Mouse (Mus musculus) hindbrain, embryonic 12.5 days (tissue): ENCODE data around the gene Trim34a. TPM values are rescaled to one million over a fixed set of nuclear protein-coding genes. Genes with fewer than 3 reads are reported as not detected.
"Not testable (repeated sequence)": the region's sequence is repeated elsewhere in the genome, so short reads cannot be mapped to it uniquely, and the experiment has no call there.

Source experiments
- ATAC-seq: fragments of 200-750 bp; cut with Nextera tagmentation; 2 replicates; pipeline ENCODE4 v1.8.0; 2017; ENCODE audit warnings: moderate TSS enrichment; ENCODE audit not compliant: low FRiP score
- H3K27ac ChIP-seq: fragments of 300-500 bp; sonication (generic); 2 replicates; pipeline ENCODE4 v1.5.1; 2016; ENCODE audit warnings: mild to moderate bottlenecking
- H3K27me3 ChIP-seq: fragments of 300-500 bp; sonication (generic); 2 replicates; pipeline ENCODE4 v1.6.1; 2016; ENCODE audit warnings: mild to moderate bottlenecking
- H3K36me3 ChIP-seq: fragments of 300-500 bp; sonication (generic); 2 replicates; pipeline ENCODE4 v1.6.1; 2016; ENCODE audit warnings: mild to moderate bottlenecking
- H3K4me1 ChIP-seq: fragments of 300-500 bp; sonication (generic); 2 replicates; pipeline ENCODE4 v1.6.1; 2016
- H3K4me2 ChIP-seq: fragments of 300-500 bp; sonication (generic); replicated peaks from 2 replicates; pipeline ENCODE4 v1.6.1; 2016; ENCODE audit warnings: mild to moderate bottlenecking
- H3K4me3 ChIP-seq: fragments of 300-500 bp; sonication (generic); 2 replicates; pipeline ENCODE4 v1.5.1; 2016; ENCODE audit warnings: mild to moderate bottlenecking
- H3K9ac ChIP-seq: fragments of 300-500 bp; sonication (generic); 2 replicates; pipeline ENCODE4 v1.6.1; 2016; ENCODE audit warnings: mild to moderate bottlenecking, moderate library complexity
- H3K9me3 ChIP-seq: fragments of 300-500 bp; sonication (generic); replicated peaks from 2 replicates; pipeline ENCODE4 v1.6.1; 2016; ENCODE audit warnings: mild to moderate bottlenecking
- WGBS: fragments of 180-500 bp; shearing (Covaris S2); methylation state at CpG from one replicate; pipeline ENCODE4 v1.1.7; 2016; 5-methylcytosine and 5-hydroxymethylcytosine counted together
- polyA plus RNA-seq: library from polyadenylated mRNA; unstranded; fragments of >200 nt; fragmentation: Nextera tagmentation; extraction: Ambion mirVana; gene quantifications from 2 replicates; pipeline ENCODE4 v1.2.1, GENCODE M21; 2016

The Trim34a gene
- polyA plus RNA-seq, result 0.90 and 1.4 TPM in 2 replicates

DNA sequence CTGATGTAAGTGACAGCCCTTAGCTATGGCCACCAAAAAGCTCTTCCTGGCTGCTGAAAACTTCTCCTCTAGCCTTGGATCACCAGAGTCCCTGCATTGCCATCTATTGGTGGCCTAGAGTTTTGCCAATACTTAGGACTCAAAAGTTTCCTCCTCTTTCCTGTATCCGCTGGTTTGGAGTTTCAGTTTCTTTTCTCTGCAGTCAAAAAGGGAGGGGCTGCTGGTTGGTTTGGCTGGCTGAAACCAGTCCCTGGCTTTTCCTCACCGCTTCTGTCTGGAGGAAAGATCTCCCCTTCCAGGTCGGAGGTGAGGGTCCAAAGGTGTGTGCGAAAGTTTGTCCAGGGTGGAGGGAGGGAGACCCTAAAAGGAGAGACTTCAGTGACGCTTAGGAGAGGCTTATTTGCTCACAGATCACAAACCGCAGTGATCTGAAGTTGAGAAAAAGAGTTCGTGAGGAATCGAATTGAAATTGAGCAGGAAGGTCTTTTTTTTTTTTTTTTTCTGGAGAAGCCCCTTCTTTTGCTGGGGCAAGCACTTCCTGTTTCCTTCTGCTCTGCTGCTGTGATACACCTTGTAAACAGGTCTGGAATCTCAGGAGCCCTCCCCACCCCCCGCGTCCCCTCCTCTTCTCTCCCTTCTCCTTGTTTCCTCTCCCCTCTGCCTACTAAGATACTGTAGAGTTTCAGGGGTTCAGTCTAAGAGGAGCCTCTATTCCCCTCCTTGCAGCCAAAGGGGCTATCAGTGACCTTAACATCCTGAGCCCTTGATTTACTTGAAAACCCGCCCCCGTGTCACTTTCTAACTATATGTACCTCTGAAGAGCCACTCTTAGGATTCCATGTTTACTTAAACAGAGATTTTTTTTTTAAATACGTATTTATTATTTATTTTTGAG, at the start of gene Trim34a:
TSS of gene Trim34a (plus strand) at position 171 of the 895 bp plus-strand sequence.
- H3K36me3 ChIP-seq, result no peaks in the 10 kb centered on the region
- no peak within 1 kb of the TSS for H3K9ac ChIP-seq
- H3K27ac ChIP-seq, result no peak within 1 kb of the TSS
- no peaks in the 10 kb centered on the region for H3K27me3 ChIP-seq
- no peaks in the 10 kb centered on the region for H3K4me1 ChIP-seq
- WGBS, result 6% methylated on average over 13 of the region's 13 CpGs
- H3K4me3 ChIP-seq, result peak within 1 kb of the TSS; percentile 26
- no peak for ATAC-seq
- H3K4me2 ChIP-seq, result peak within 1 kb of the TSS; percentile 30
- no peaks in the 10 kb centered on the region for H3K9me3 ChIP-seq

DNA sequence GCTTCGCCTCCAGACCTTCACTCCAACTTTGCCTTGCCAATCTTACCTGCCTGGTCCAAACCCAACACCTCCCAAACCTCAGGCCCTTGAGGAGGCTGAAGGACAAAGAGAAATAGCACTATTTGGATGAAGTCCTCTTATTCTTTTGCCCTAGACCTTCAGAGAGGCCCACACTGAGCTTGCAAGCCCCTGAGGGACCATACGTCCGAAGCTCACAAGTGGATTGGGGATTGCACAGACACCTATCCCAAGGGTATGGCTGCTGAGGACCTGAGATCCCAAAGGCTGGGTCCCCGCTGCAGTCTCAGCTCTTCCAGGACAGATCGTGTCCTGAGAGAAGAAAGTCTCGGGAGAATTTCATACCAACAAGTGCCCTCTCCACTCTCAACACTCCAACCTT, 48.4 kb upstream of the Trim34a start, which contains the start of gene Olfr649:
TSS of gene Olfr649 (minus strand) at position 101 of the 400 bp plus-strand sequence.
- Histone ChIP-seq H3K9me3 (no peaks in the 10 kb centered on the region), H3K4me2 (no peak within 1 kb of the TSS), H3K4me1 (no peaks in the 10 kb centered on the region), H3K36me3 (no peaks in the 10 kb centered on the region), H3K4me3 (no peak within 1 kb of the TSS), H3K9ac (no peak within 1 kb of the TSS), H3K27ac (no peak within 1 kb of the TSS), H3K27me3 (no peaks in the 10 kb centered on the region)
- ATAC-seq, result no peak
- 87% methylated on average over 6 of the region's 6 CpGs for WGBS

DNA sequence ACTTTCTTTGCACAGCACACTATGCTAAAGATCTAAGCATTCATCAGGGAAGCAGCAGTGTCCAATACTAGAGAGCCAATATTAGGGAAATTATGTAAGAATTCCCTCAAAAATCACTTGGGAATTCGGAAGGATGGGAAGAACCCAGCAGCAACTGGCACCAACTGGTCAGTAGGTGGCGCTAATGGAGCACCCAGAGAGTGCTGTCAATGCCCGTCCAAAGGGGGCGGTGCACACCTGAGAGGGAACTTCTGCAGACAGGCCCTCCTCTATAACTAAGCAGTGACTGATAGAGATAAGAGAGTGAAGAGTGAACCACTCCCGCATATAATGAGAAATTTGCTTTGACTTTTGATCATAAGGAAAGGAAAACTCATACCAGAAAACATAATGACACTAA, 44.4 kb upstream of the Trim34a start:
- H3K4me3 ChIP-seq, result no peak overlapping the region
- H3K27ac ChIP-seq, result no peak overlapping the region
- no peaks in the 10 kb centered on the region for H3K9me3 ChIP-seq
- no peaks in the 10 kb centered on the region for H3K4me1 ChIP-seq
- WGBS, result 8% methylated on average over 5 of the region's 5 CpGs
- H3K9ac ChIP-seq, result no peak overlapping the region
- H3K27me3 ChIP-seq, result no peaks in the 10 kb centered on the region
- no peak overlapping the region for H3K4me2 ChIP-seq
- no peaks in the 10 kb centered on the region for H3K36me3 ChIP-seq
- no peak for ATAC-seq

DNA sequence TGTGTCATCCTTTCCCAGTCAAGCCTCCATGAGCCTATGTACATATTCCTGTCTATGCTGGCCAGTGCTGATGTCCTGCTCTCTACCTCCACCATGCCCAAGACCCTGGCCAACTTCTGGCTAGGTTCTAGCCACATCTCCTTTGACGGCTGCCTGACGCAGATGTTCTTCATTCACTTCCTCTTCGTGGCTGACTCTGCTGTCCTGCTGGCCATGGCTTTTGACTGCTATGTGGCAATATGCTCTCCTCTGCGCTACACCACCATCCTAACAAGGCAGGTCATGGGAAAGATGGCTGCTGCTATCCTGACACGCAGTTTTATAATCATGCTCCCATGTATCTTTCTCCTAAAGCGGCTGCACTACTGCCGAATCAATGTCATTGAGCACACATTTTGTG, 38.1 kb upstream of the Trim34a start:
- H3K36me3 ChIP-seq, result no peaks in the 10 kb centered on the region
- H3K9ac ChIP-seq, result no peak overlapping the region
- no peak for ATAC-seq
- no peak overlapping the region for H3K4me2 ChIP-seq
- H3K9me3 ChIP-seq, result no peaks in the 10 kb centered on the region
- no peak overlapping the region for H3K27ac ChIP-seq
- H3K27me3 ChIP-seq, result no peaks in the 10 kb centered on the region
- H3K4me3 ChIP-seq, result no peak overlapping the region
- no peaks in the 10 kb centered on the region for H3K4me1 ChIP-seq
- WGBS, result 90% methylated on average over 7 of the region's 7 CpGs

DNA sequence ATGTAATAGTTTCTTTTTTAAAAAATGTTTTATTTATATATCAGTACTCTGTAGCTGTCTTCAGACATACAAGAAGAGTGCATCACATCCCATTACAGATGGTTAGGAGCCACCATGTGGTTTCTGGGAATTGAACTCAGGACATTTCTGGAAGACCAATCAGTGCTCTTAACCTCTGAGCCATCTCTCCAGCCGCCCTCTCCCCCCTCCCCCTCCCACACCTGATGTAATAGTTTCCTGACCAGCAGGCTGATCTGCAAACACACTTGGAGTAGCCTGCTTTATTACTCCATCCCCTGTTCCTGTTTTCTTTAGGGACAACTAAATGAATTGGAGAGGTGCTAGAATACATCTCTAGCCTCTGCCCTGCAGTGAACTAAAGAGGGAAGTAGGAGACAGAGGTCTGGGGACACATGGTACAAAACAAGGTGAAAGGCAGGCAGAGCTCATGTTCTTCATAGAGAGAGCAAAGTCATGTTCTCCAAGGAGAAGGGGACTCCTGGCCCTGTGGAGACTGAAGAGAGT, 28.2 kb upstream of the Trim34a start:
- H3K4me3 ChIP-seq, result no peak overlapping the region
- H3K9me3 ChIP-seq, result no peaks in the 10 kb centered on the region
- no peak for ATAC-seq
- H3K4me2 ChIP-seq, result no peak overlapping the region
- WGBS, result 50% methylated on average over 1 of the region's 1 CpGs
- no peak overlapping the region for H3K27ac ChIP-seq
- H3K36me3 ChIP-seq, result no peaks in the 10 kb centered on the region
- H3K27me3 ChIP-seq, result no peaks in the 10 kb centered on the region; the same call in 1 of the 2 replicates
- H3K4me1 ChIP-seq, result peaks cover 8% of the 10 kb centered on the region
- H3K9ac ChIP-seq, result no peak overlapping the region

DNA sequence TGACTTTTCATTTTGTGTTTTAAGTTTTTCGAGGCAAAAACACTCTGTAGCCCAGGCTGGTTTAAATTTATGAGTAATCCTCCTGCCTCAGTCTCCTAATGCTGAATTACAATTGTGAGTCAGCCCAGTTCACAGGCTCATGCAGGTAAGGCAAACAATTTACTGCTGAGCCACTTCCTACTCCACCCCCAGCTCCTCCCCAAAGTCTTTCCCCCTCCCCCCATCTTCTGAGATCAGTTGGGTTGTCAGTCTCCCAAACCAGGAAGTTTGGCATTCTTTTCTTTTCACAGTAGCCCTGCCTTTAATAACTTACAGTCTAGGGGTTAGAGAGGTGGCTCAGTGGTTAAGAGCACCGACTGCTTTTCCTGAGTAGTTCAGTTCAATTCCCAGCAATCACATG, 26.4 kb upstream of the Trim34a start:
- Histone ChIP-seq H3K4me3 (no peak overlapping the region), H3K4me1 (peaks cover 8% of the 10 kb centered on the region), H3K9me3 (no peaks in the 10 kb centered on the region), H3K27ac (no peak overlapping the region), H3K36me3 (no peaks in the 10 kb centered on the region), H3K4me2 (no peak overlapping the region), H3K27me3 (no peaks in the 10 kb centered on the region; the same call in 1 of the 2 replicates), H3K9ac (no peak overlapping the region)
- WGBS, result 86% methylated on average over 2 of the region's 2 CpGs
- ATAC-seq, result no peak

DNA sequence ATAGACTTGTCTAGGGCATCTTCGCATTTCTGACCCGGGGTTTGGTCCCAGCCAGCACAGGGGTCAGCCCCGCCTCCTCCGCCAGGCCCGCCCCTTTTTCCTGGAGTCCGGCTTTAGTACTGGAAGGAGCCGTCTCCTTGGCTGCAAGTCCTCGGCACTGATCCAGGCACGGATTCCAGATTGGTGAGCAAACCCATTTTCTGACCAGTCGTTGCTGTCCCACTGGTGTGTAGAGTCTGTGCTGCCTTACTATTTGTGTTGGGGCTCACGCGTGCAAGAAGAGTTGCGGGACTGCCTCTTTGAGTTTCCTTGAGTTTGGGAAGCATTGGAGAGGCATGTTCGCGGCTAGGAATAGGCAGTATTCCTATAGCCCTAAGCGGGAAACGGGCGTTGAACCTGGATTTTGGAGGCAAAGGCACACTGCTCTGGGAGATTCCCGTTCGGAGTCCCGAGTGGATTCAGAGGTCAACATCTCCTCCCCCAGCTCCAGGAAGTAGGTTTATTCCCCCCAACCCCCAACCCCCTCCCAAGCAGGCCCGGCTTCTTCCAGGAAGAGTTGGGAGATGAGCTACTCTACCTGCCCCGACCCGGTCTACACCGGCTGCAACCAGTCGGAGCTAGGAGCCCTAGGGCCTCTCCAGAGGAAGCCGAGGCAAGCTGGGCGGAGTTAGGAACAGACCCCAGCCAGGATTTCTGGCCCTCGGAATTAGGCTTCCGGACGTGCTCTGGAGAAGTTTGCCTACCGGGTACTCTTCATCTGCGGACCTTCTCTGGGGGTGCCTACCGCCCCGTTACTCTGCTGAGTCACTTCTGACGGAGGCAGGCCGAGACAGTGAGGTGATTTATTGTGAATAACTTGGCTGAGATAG, 25.3 kb upstream of the Trim34a start, which contains the start of gene Trim6:
TSS of gene Trim6 (plus strand) at position 93 of the 869 bp plus-strand sequence.
- Histone ChIP-seq H3K27ac (no peak within 1 kb of the TSS), H3K9me3 (no peaks in the 10 kb centered on the region), H3K27me3 (no peaks in the 10 kb centered on the region; the same call in 1 of the 2 replicates), H3K36me3 (no peaks in the 10 kb centered on the region), H3K4me2 (peak within 1 kb of the TSS; percentile 52), H3K4me1 (peaks cover 8% of the 10 kb centered on the region), H3K9ac (peak within 1 kb of the TSS; percentile 24; the same call in 1 of the 2 replicates), H3K4me3 (peak within 1 kb of the TSS; percentile 27)
- 3% methylated on average over 37 of the region's 37 CpGs for WGBS
- peak; percentile 73 for ATAC-seq

DNA sequence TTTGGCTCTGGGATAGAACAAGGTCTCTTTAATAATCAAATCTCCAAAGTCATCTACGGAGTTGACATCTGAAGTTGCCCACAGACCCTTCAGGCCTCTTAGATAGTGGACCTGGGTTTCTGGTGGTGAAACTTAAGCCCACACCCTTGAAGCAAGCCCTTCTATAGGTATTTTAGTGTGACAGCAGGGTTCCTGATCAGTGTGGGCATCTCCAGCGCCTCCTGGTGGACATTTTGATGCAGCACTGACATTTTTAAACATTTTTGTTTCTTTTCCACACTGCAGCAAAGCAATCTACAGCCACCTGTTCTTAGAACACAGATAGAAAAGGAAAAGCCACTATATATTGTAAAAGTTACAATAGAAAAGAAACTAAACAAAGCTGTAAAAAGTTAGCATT, 13.1 kb upstream of the Trim34a start:
- no peak overlapping the region for H3K9ac ChIP-seq
- H3K4me3 ChIP-seq, result no peak overlapping the region
- 36% methylated on average over 2 of the region's 2 CpGs for WGBS
- ATAC-seq, result no peak
- no peaks in the 10 kb centered on the region for H3K9me3 ChIP-seq
- H3K27ac ChIP-seq, result no peak overlapping the region
- H3K4me1 ChIP-seq, result no peaks in the 10 kb centered on the region
- no peak overlapping the region for H3K4me2 ChIP-seq
- H3K36me3 ChIP-seq, result no peaks in the 10 kb centered on the region
- H3K27me3 ChIP-seq, result no peaks in the 10 kb centered on the region

DNA sequence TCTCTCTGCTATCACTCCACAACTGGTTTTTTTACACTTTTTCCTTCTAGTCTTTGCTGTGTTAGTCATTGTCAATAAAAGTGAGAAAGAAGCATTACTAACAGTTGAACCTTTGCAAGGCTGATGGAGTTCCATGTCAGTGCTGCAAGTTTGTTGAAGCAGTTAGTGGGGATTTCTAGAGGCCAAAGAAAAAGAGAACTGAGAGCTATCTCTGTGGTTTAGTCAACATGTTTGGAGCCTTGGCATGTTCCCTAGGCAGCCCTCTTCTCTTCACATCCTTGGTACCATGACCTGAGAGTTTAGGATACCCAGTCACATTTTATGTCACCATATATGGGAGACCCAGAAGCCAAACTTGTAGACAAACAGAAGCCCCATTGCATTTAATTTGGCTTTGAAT, 3.4 kb upstream of the Trim34a start:
- H3K4me2 ChIP-seq, result no peak overlapping the region
- H3K9ac ChIP-seq, result no peak overlapping the region
- H3K4me1 ChIP-seq, result no peaks in the 10 kb centered on the region
- no peak overlapping the region for H3K27ac ChIP-seq
- no peaks in the 10 kb centered on the region for H3K36me3 ChIP-seq
- H3K27me3 ChIP-seq, result no peaks in the 10 kb centered on the region
- no peaks in the 10 kb centered on the region for H3K9me3 ChIP-seq
- no peak for ATAC-seq
- no peak overlapping the region for H3K4me3 ChIP-seq

DNA sequence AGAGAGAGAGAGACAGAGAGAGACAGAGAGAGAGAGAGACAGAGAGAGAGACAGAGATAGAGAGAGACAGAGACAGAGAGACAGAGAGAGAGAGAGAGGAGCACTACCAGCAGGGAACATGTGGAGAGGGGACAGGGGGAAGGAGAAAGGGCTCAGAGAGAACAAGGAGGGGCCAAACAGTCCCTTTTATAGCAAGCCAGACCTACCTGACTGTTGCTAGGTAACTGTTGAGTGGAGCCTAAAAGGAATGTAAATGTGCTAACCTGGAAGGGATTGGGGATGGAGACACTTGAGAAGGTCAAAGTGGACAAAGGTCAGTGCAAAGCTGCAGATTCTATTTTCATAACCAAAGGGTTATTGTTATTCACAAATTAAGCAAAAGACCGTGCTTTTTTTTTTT, 641 bp upstream of the Trim34a start:
- H3K27me3 ChIP-seq, result no peaks in the 10 kb centered on the region
- no peaks in the 10 kb centered on the region for H3K36me3 ChIP-seq
- no peaks in the 10 kb centered on the region for H3K9me3 ChIP-seq
- 68% methylated on average over 1 of the region's 1 CpGs for WGBS
- ATAC-seq, result no peak
- H3K4me2 ChIP-seq, result no peak overlapping the region
- no peaks in the 10 kb centered on the region for H3K4me1 ChIP-seq
- H3K4me3 ChIP-seq, result no peak overlapping the region
- H3K9ac ChIP-seq, result no peak overlapping the region
- no peak overlapping the region for H3K27ac ChIP-seq

DNA sequence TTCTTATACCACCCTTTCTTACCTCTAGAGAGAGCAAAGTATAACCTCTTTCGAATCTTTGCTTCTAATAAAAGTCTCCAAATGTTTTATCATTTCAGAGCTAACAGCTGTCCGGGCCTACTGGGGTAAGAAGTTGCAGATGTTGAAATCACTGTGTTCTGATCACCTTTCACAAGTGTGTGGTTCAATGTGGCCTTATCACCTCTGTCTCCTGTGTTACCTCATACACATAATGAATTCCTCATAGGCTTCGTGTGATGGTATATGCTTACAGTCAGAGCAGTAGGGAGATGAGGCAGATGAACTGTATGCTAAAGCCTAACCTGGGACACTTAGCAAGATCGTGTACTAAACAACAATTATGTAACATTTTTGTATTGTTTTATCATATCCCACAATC, 16.1 kb downstream of the Trim34a start:
- H3K9me3 ChIP-seq, H3K4me1 ChIP-seq, ATAC-seq, H3K27me3 ChIP-seq, H3K4me2 ChIP-seq, H3K4me3 ChIP-seq, H3K9ac ChIP-seq, H3K36me3 ChIP-seq, H3K27ac ChIP-seq: not testable (repeated sequence)
- 86% methylated on average over 4 of the region's 4 CpGs for WGBS

DNA sequence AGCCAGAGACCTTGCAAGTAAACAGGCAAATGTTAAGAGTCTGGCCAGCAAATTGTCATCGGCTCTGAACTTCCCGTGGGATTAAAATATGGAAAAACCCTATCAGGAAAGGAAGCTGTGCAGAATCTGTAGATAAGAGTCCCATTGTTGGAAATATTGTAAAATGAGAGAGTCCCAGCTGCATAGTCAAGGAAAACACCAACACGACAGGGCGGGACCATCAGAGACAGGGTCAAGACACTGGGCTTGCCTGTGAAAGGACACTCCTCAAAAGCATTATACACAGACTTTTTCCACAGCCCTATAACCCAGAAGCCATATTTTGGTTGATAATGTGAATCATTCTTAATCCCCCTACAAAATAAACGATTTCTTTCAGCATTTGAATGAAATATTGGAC, 21.1 kb downstream of the Trim34a start:
- not testable (repeated sequence) for ATAC-seq, H3K4me1 ChIP-seq, H3K36me3 ChIP-seq, H3K27me3 ChIP-seq, H3K9ac ChIP-seq, H3K27ac ChIP-seq, H3K9me3 ChIP-seq, H3K4me3 ChIP-seq, H3K4me2 ChIP-seq
- WGBS, result 92% methylated on average over 3 of the region's 5 CpGs
